Mouse (Mus musculus): ENCODE measurements around the gene March10. TPM values are rescaled to one million over a fixed set of nuclear protein-coding genes. Genes with fewer than 3 reads are reported as not detected.

The March10 gene
- polyA plus RNA-seq, 1 experiment from 2014 or later, result not detected

GRCm38 (mm10) chr11:105469561-105469960 lies 13.0 kb upstream of the March10 start:
- whole genome bisulfite sequencing, result 84% methylated on average over 4 of the region's 4 CpGs
- H3K4me2 ChIP-seq (ENCODE audit: low read depth), result no peak overlapping the region
- H3K36me3 ChIP-seq (ENCODE audit: control insufficient read depth, insufficient read depth, low read length), result no peaks in the 10 kb centered on the region
- no peaks in the 10 kb centered on the region for H3K27me3 ChIP-seq (ENCODE audit: control insufficient read depth, insufficient read depth, low read length)
- DNase-seq (ENCODE audit: low spot score), result no peak
- no peak overlapping the region for H3K9ac ChIP-seq (ENCODE audit: low read length)
- H3K27ac ChIP-seq (ENCODE audit: low read depth, low read length), result no peak overlapping the region
- H3K9me3 ChIP-seq (ENCODE audit: control insufficient read depth, low read length), result no peaks in the 10 kb centered on the region
- H3K4me3 ChIP-seq (ENCODE audit: low read depth, low read length), result no peak overlapping the region
- H3K4me1 ChIP-seq (ENCODE audit: control insufficient read depth, insufficient read depth, low read length), result 0 out of 2 replicates have a peak, but pooled peaks cover 3% of the 10 kb centered on the region
- no peak for ATAC-seq (ENCODE audit: insufficient read depth, low FRiP score, low TSS enrichment)

GRCm38 (mm10) chr11:105469091-105469507 lies 12.6 kb upstream of the March10 start:
- Histone ChIP-seq H3K9ac (ENCODE audit: low read length) (no peak overlapping the region), H3K4me1 (ENCODE audit: control insufficient read depth, insufficient read depth, low read length) (0 out of 2 replicates have a peak, but pooled peaks cover 3% of the 10 kb centered on the region), H3K27ac (ENCODE audit: low read depth, low read length) (no peak overlapping the region), H3K27me3 (ENCODE audit: control insufficient read depth, insufficient read depth, low read length) (no peaks in the 10 kb centered on the region), H3K9me3 (ENCODE audit: control insufficient read depth, low read length) (no peaks in the 10 kb centered on the region), H3K4me3 (ENCODE audit: low read depth, low read length) (no peak overlapping the region), H3K36me3 (ENCODE audit: control insufficient read depth, insufficient read depth, low read length) (no peaks in the 10 kb centered on the region), H3K4me2 (ENCODE audit: low read depth) (no peak overlapping the region)
- DNase-seq (ENCODE audit: low spot score) (no peak), ATAC-seq (ENCODE audit: insufficient read depth, low FRiP score, low TSS enrichment) (no peak)
- 80% methylated on average over 8 of the region's 8 CpGs for WGBS

GRCm38 (mm10) chr11:105468436-105468835 lies 11.9 kb upstream of the March10 start:
- H3K4me1 ChIP-seq (ENCODE audit: control insufficient read depth, insufficient read depth, low read length), result 0 out of 2 replicates have a peak, but pooled peaks cover 3% of the 10 kb centered on the region
- no peak for DNase-seq (ENCODE audit: low spot score)

GRCm38 (mm10) chr11:105467816-105468215 lies 11.3 kb upstream of the March10 start:
- H3K36me3 ChIP-seq (ENCODE audit: control insufficient read depth, insufficient read depth, low read length), result no peaks in the 10 kb centered on the region
- no peak overlapping the region for H3K9ac ChIP-seq (ENCODE audit: low read length)
- no peak for ATAC-seq (ENCODE audit: insufficient read depth, low FRiP score, low TSS enrichment)
- no peak overlapping the region for H3K4me3 ChIP-seq (ENCODE audit: low read depth, low read length)
- no peaks in the 10 kb centered on the region for H3K9me3 ChIP-seq (ENCODE audit: control insufficient read depth, low read length)
- H3K4me1 ChIP-seq (ENCODE audit: control insufficient read depth, insufficient read depth, low read length), result 0 out of 2 replicates have a peak, but pooled peaks cover 3% of the 10 kb centered on the region
- H3K27me3 ChIP-seq (ENCODE audit: control insufficient read depth, insufficient read depth, low read length), result no peaks in the 10 kb centered on the region
- 80% methylated on average over 3 of the region's 3 CpGs for WGBS
- no peak overlapping the region for H3K4me2 ChIP-seq (ENCODE audit: low read depth)
- no peak overlapping the region for H3K27ac ChIP-seq (ENCODE audit: low read depth, low read length)
- DNase-seq (ENCODE audit: low spot score), result no peak

More at GRCm38 (mm10) chr11:105468436-105468835, 11.9 kb upstream of the March10 start:
- H3K9me3 ChIP-seq (ENCODE audit: control insufficient read depth, low read length), result no peaks in the 10 kb centered on the region
- no peaks in the 10 kb centered on the region for H3K27me3 ChIP-seq (ENCODE audit: control insufficient read depth, insufficient read depth, low read length)
- H3K4me2 ChIP-seq (ENCODE audit: low read depth), result no peak overlapping the region
- H3K9ac ChIP-seq (ENCODE audit: low read length), result no peak overlapping the region
- H3K27ac ChIP-seq (ENCODE audit: low read depth, low read length), result no peak overlapping the region
- no peak overlapping the region for H3K4me3 ChIP-seq (ENCODE audit: low read depth, low read length)
- no peaks in the 10 kb centered on the region for H3K36me3 ChIP-seq (ENCODE audit: control insufficient read depth, insufficient read depth, low read length)
- ATAC-seq (ENCODE audit: insufficient read depth, low FRiP score, low TSS enrichment), result no peak
- 79% methylated on average over 5 of the region's 5 CpGs for WGBS

GRCm38 (mm10) chr11:105467266-105467665 lies 10.7 kb upstream of the March10 start:
- no peak for ATAC-seq (ENCODE audit: insufficient read depth, low FRiP score, low TSS enrichment)
- H3K4me2 ChIP-seq (ENCODE audit: low read depth), result no peak overlapping the region
- no peak overlapping the region for H3K27ac ChIP-seq (ENCODE audit: low read depth, low read length)
- no peak for DNase-seq (ENCODE audit: low spot score)
- H3K27me3 ChIP-seq (ENCODE audit: control insufficient read depth, insufficient read depth, low read length), result no peaks in the 10 kb centered on the region
- H3K36me3 ChIP-seq (ENCODE audit: control insufficient read depth, insufficient read depth, low read length), result no peaks in the 10 kb centered on the region
- no peak overlapping the region for H3K4me3 ChIP-seq (ENCODE audit: low read depth, low read length)
- no peaks in the 10 kb centered on the region for H3K9me3 ChIP-seq (ENCODE audit: control insufficient read depth, low read length)
- no peak overlapping the region for H3K9ac ChIP-seq (ENCODE audit: low read length)
- H3K4me1 ChIP-seq (ENCODE audit: control insufficient read depth, insufficient read depth, low read length), result 0 out of 2 replicates have a peak, but pooled peaks cover 3% of the 10 kb centered on the region
- 72% methylated on average over 9 of the region's 9 CpGs for WGBS

GRCm38 (mm10) chr11:105466756-105467155 lies 10.2 kb upstream of the March10 start:
- Histone ChIP-seq H3K27ac (ENCODE audit: low read depth, low read length) (no peak overlapping the region), H3K4me3 (ENCODE audit: low read depth, low read length) (no peak overlapping the region)
- WGBS, result 72% methylated on average over 4 of the region's 4 CpGs

GRCm38 (mm10) chr11:105465488-105465887 lies 9.0 kb upstream of the March10 start:
- no peaks in the 10 kb centered on the region for H3K27me3 ChIP-seq (ENCODE audit: control insufficient read depth, insufficient read depth, low read length)
- WGBS, result 75% methylated on average over 9 of the region's 9 CpGs
- no peaks in the 10 kb centered on the region for H3K9me3 ChIP-seq (ENCODE audit: control insufficient read depth, low read length)
- H3K9ac ChIP-seq (ENCODE audit: low read length), result no peak overlapping the region
- ATAC-seq (ENCODE audit: insufficient read depth, low FRiP score, low TSS enrichment) (no peak), DNase-seq (ENCODE audit: low spot score) (no peak)
- H3K4me2 ChIP-seq (ENCODE audit: low read depth), result no peak overlapping the region
- H3K36me3 ChIP-seq (ENCODE audit: control insufficient read depth, insufficient read depth, low read length), result no peaks in the 10 kb centered on the region
- H3K4me3 ChIP-seq (ENCODE audit: low read depth, low read length), result no peak overlapping the region
- H3K27ac ChIP-seq (ENCODE audit: low read depth, low read length), result no peak overlapping the region
- H3K4me1 ChIP-seq (ENCODE audit: control insufficient read depth, insufficient read depth, low read length), result 0 out of 2 replicates have a peak, but pooled peaks cover 3% of the 10 kb centered on the region

More at GRCm38 (mm10) chr11:105466756-105467155, 10.2 kb upstream of the March10 start:
- no peak for DNase-seq (ENCODE audit: low spot score)
- H3K36me3 ChIP-seq (ENCODE audit: control insufficient read depth, insufficient read depth, low read length), result no peaks in the 10 kb centered on the region
- no peaks in the 10 kb centered on the region for H3K27me3 ChIP-seq (ENCODE audit: control insufficient read depth, insufficient read depth, low read length)
- H3K9me3 ChIP-seq (ENCODE audit: control insufficient read depth, low read length), result no peaks in the 10 kb centered on the region
- no peak overlapping the region for H3K9ac ChIP-seq (ENCODE audit: low read length)
- H3K4me1 ChIP-seq (ENCODE audit: control insufficient read depth, insufficient read depth, low read length), result 0 out of 2 replicates have a peak, but pooled peaks cover 3% of the 10 kb centered on the region
- ATAC-seq (ENCODE audit: insufficient read depth, low FRiP score, low TSS enrichment), result no peak
- no peak overlapping the region for H3K4me2 ChIP-seq (ENCODE audit: low read depth)

- 78% methylated on average over 8 of the region's 8 CpGs for WGBS
- 0 out of 2 replicates have a peak, but pooled peaks cover 3% of the 10 kb centered on the region for H3K4me1 ChIP-seq (ENCODE audit: control insufficient read depth, insufficient read depth, low read length)
- no peak overlapping the region for H3K4me3 ChIP-seq (ENCODE audit: low read depth, low read length)
- no peak overlapping the region for H3K9ac ChIP-seq (ENCODE audit: low read length)
- ATAC-seq (ENCODE audit: insufficient read depth, low FRiP score, low TSS enrichment) (no peak), DNase-seq (ENCODE audit: low spot score) (no peak)
- no peaks in the 10 kb centered on the region for H3K36me3 ChIP-seq (ENCODE audit: control insufficient read depth, insufficient read depth, low read length)
- H3K9me3 ChIP-seq (ENCODE audit: control insufficient read depth, low read length), result no peaks in the 10 kb centered on the region
- H3K27me3 ChIP-seq (ENCODE audit: control insufficient read depth, insufficient read depth, low read length), result no peaks in the 10 kb centered on the region
- H3K27ac ChIP-seq (ENCODE audit: low read depth, low read length), result no peak overlapping the region
- H3K4me2 ChIP-seq (ENCODE audit: low read depth), result no peak overlapping the region
Measured at GRCm38 (mm10) chr11:105464430-105464967, 8.0 kb upstream of the March10 start.

- no peak for DNase-seq (ENCODE audit: low spot score)
- no peak overlapping the region for H3K27ac ChIP-seq (ENCODE audit: low read depth, low read length)
- H3K4me3 ChIP-seq (ENCODE audit: low read depth, low read length), result no peak overlapping the region
Measured at GRCm38 (mm10) chr11:105459900-105460299, 3.4 kb upstream of the March10 start.

More at GRCm38 (mm10) chr11:105459900-105460299, 3.4 kb upstream of the March10 start:
- Histone ChIP-seq H3K9me3 (ENCODE audit: control insufficient read depth, low read length) (no peaks in the 10 kb centered on the region), H3K36me3 (ENCODE audit: control insufficient read depth, insufficient read depth, low read length) (no peaks in the 10 kb centered on the region), H3K27me3 (ENCODE audit: control insufficient read depth, insufficient read depth, low read length) (no peaks in the 10 kb centered on the region), H3K9ac (ENCODE audit: low read length) (no peak overlapping the region), H3K4me1 (ENCODE audit: control insufficient read depth, insufficient read depth, low read length) (peaks cover 11% of the 10 kb centered on the region; the same call in 1 of the 2 replicates), H3K4me2 (ENCODE audit: low read depth) (no peak overlapping the region)
- WGBS, result 54% methylated on average over 5 of the region's 5 CpGs
- no peak for ATAC-seq (ENCODE audit: insufficient read depth, low FRiP score, low TSS enrichment)

All from neural tube, embryonic 11.5 days (tissue).